Comparison of ENCODE assay signal across 9 mouse cellular contexts in the genomic region with DNA sequence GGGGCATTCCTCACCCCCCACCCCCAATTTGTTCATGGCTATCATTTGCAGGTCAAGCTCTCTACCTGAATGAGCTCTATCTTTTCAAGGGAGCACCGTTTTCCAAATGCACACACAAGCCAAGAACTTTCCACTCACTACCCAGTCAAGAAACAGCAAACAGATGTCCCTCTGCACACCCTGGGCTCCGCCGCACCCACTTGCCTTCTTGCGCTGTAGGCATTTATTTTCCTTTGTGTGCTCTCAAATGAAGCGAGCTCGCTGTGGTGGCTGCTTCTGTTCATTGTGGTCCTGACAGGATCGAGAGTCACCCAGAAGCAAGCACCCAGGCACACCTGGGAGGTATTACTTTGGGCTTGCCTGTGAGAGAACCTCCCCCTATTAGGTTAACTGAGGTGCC.
"Had no signal": no experiment of that assay in that cellular context is flagged by ENCODE, and none has a peak within 500 bp of the region (broad histone marks: within the 10 kb centered on the region; RNA-seq: fewer than 3 reads in every experiment).

No protein-coding gene starts in this region.

- H3K27ac ChIP-seq: kidney, postnatal 0 days; limb, embryonic 13.5 days; liver, embryonic 14.5 days; midbrain, embryonic 13.5 days had no signal

- DNase-seq: kidney, adult 11 months; kidney, adult 9 months; kidney, postnatal 36 days; thymus, adult 18-20 months; thymus, postnatal 14 days had no signal

- H3K4me3 ChIP-seq: limb, embryonic 13.5 days; midbrain, embryonic 13.5 days had no signal
